Mouse (Mus musculus) kidney, embryonic 16.5 days (tissue): ENCODE measurements around the gene Mtss1l. TPM values are rescaled to one million over a fixed set of nuclear protein-coding genes. Genes with fewer than 3 reads are reported as not detected.

Experiments
- ATAC-seq: fragments of 200-750 bp; cut with Nextera tagmentation; 2 replicates; pipeline ENCODE4 v1.8.0; 2017; ENCODE audit warnings: moderate TSS enrichment; ENCODE audit not compliant: low FRiP score, low TSS enrichment
- H3K27ac ChIP-seq: fragments of 300-500 bp; sonication (generic); 2 replicates; pipeline ENCODE4 v1.5.1; 2014; ENCODE audit warnings: low read length
- H3K27me3 ChIP-seq: fragments of 300-500 bp; sonication (generic); 2 replicates; pipeline ENCODE4 v1.6.1; 2014; ENCODE audit warnings: low read length, control low read depth, mixed read lengths; ENCODE audit not compliant: insufficient read depth
- H3K36me3 ChIP-seq: fragments of 300-500 bp; sonication (generic); 2 replicates; pipeline ENCODE4 v1.6.1; 2014; ENCODE audit warnings: low read length, control low read depth, mixed read lengths; ENCODE audit not compliant: insufficient read depth
- H3K4me1 ChIP-seq: fragments of 300-500 bp; sonication (generic); 2 replicates; pipeline ENCODE4 v1.6.1; 2014; ENCODE audit warnings: low read length, control low read depth, mixed read lengths; ENCODE audit not compliant: insufficient read depth
- H3K4me2 ChIP-seq: fragments of 300-500 bp; sonication (generic); replicated peaks from 2 replicates; pipeline ENCODE4 v1.6.1; 2014; ENCODE audit warnings: low read depth, low read length
- H3K4me3 ChIP-seq: fragments of 300-500 bp; sonication (generic); 2 replicates; pipeline ENCODE4 v1.5.1; 2014; ENCODE audit warnings: mild to moderate bottlenecking, low read length
- H3K9ac ChIP-seq: fragments of 300-500 bp; sonication (generic); replicated peaks from 2 replicates; pipeline ENCODE4 v1.6.1; 2014; ENCODE audit warnings: low read length
- H3K9me3 ChIP-seq: fragments of 300-500 bp; sonication (generic); 2 replicates; pipeline ENCODE4 v1.6.1; 2016; ENCODE audit warnings: low read length, control low read depth
- WGBS: fragments of 180-500 bp; shearing (Covaris S2); extraction: QIAGEN DNeasy Blood & Tissue Kit; methylation state at CpG from one replicate; pipeline ENCODE4 v1.1.7; 2014; 5-methylcytosine and 5-hydroxymethylcytosine counted together
- polyA plus RNA-seq: library from polyadenylated mRNA; unstranded; fragments of >200 nt; fragmentation: Nextera tagmentation; extraction: Ambion mirVana; gene quantifications from 2 replicates; pipeline ENCODE4 v1.2.1, GENCODE M21; 2015

Gene Mtss1l
- polyA plus RNA-seq, 1 experiment from 2014 or later: 9.2 TPM

GRCm38 (mm10) chr8:110704103-110704502 lies 17.2 kb upstream of the Mtss1l start:
- WGBS: 59% methylated on average over 3 of the region's 3 CpGs
- Histone ChIP-seq H3K27me3 (no peaks in the 10 kb centered on the region), H3K4me1 (peaks cover 36% of the 10 kb centered on the region), H3K9ac (no peak overlapping the region), H3K9me3 (no peaks in the 10 kb centered on the region), H3K4me3 (no peak overlapping the region), H3K4me2 (no peak overlapping the region), H3K27ac (peak overlapping the region; percentile 93; the same call in 1 of the 2 replicates), H3K36me3 (no peaks in the 10 kb centered on the region)
- no peak for ATAC-seq

DNA sequence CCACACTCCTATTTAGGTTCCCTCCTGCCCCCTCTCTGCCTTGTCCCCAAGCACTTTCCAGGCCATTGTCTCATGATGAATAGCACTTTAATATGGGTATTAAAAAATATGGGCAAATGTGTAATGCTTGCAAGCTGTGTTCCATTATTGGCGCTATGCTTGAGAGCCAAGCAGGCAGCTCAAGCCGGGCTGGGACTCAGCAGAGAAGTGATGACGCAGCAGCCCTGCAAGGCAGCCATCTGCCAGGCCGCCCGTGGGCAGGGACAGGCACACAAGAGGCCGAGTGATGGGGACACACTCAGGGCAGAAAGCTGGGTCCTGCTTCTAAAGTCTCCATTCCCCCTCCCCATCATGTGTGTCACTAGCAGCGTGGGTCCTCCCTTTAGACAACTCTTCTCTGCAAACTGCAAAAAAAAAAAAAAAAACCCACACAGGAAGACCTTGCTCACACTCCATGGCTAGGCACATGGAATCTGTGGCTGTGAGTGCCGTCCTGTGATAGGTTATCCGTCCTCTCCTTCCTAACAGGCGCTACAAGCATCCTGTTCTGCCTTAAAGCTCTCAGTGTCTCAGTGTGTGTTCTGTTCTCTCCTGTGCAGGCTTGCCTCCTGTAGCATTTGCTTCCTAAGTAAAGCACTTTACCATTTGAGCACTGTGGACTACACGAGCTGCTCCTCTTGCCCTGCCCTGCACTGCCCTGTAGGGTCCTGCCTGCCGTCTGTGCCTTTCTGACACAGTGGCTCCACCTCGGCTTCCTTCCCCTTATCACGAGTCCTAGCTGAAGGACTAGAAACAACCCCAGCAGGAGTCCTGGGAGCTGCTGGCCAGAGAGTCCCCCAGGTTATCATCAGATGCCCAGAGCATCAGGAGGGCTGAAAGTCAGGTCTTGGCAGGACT lies 15.6 kb upstream of the Mtss1l start:
- Histone ChIP-seq H3K4me2 (no peak overlapping the region), H3K27ac (no peak overlapping the region), H3K4me3 (no peak overlapping the region), H3K36me3 (peaks cover 3% of the 10 kb centered on the region; the same call in 1 of the 2 replicates), H3K9ac (no peak overlapping the region), H3K9me3 (no peaks in the 10 kb centered on the region), H3K27me3 (no peaks in the 10 kb centered on the region), H3K4me1 (peaks cover 44% of the 10 kb centered on the region)
- 69% methylated on average over 14 of the region's 14 CpGs for WGBS
- no peak for ATAC-seq

- H3K4me1 ChIP-seq: peaks cover 51% of the 10 kb centered on the region
- H3K27ac ChIP-seq: no peak overlapping the region
- no peak for ATAC-seq
- H3K4me3 ChIP-seq: no peak overlapping the region
- WGBS: 86% methylated on average over 3 of the region's 3 CpGs
- H3K9ac ChIP-seq: no peak overlapping the region
- H3K36me3 ChIP-seq: peaks cover 7% of the 10 kb centered on the region; the same call in 1 of the 2 replicates
- no peaks in the 10 kb centered on the region for H3K27me3 ChIP-seq
- H3K4me2 ChIP-seq: no peak overlapping the region
- H3K9me3 ChIP-seq: no peaks in the 10 kb centered on the region
These were observed 14.9 kb upstream of the Mtss1l start for GRCm38 (mm10) chr8:110706288-110706870.

GRCm38 (mm10) chr8:110708429-110708828 lies 12.8 kb upstream of the Mtss1l start:
- Histone ChIP-seq H3K9ac (no peak overlapping the region), H3K36me3 (peaks cover 11% of the 10 kb centered on the region), H3K27ac (no peak overlapping the region), H3K4me2 (no peak overlapping the region), H3K4me3 (no peak overlapping the region), H3K4me1 (peaks cover 34% of the 10 kb centered on the region), H3K27me3 (no peaks in the 10 kb centered on the region), H3K9me3 (no peaks in the 10 kb centered on the region)
- ATAC-seq: no peak
- WGBS: 75% methylated on average over 11 of the region's 11 CpGs

DNA sequence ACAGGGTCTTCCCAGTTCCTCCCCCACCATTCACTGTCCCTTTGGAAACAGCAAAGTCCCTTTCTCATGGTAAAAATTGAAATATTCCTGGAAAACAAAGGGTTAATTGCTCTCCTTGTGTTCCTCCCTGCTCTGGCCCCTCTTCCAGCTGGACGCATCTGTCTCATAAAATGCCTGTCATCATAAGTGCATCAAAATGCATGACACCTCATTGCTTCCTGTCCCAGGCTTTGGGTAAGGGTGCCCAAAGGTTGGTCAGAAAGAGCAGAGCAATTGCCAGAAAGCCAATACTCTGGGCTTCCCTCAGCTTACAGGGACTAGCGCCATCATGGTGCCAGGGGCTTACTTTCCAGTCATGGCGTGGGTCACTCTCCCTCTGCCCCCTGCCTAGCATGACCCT lies 10.7 kb upstream of the Mtss1l start:
- no peak overlapping the region for H3K4me3 ChIP-seq
- no peak for ATAC-seq
- H3K9ac ChIP-seq: peak overlapping the region; percentile 31; the same call in 1 of the 2 replicates
- peaks cover 15% of the 10 kb centered on the region for H3K36me3 ChIP-seq
- H3K27ac ChIP-seq: peak overlapping the region; percentile 74
- H3K27me3 ChIP-seq: no peaks in the 10 kb centered on the region
- peaks cover 19% of the 10 kb centered on the region for H3K4me1 ChIP-seq
- no peak overlapping the region for H3K4me2 ChIP-seq
- H3K9me3 ChIP-seq: no peaks in the 10 kb centered on the region
- 48% methylated on average over 3 of the region's 3 CpGs for WGBS

GRCm38 (mm10) chr8:110711271-110711934 lies 9.9 kb upstream of the Mtss1l start:
- Histone ChIP-seq H3K9ac (no peak overlapping the region), H3K4me1 (peaks cover 24% of the 10 kb centered on the region), H3K27me3 (no peaks in the 10 kb centered on the region), H3K4me2 (no peak overlapping the region), H3K36me3 (peaks cover 15% of the 10 kb centered on the region), H3K9me3 (no peaks in the 10 kb centered on the region), H3K27ac (peak overlapping the region; percentile 74), H3K4me3 (no peak overlapping the region)
- peak; percentile 35; the same call in 1 of the 2 replicates for ATAC-seq
- 71% methylated on average over 13 of the region's 13 CpGs for whole genome bisulfite sequencing

- Histone ChIP-seq H3K4me1 (peaks cover 40% of the 10 kb centered on the region), H3K36me3 (peaks cover 15% of the 10 kb centered on the region), H3K9me3 (no peaks in the 10 kb centered on the region), H3K27ac (no peak overlapping the region), H3K4me2 (no peak overlapping the region), H3K4me3 (no peak overlapping the region), H3K27me3 (no peaks in the 10 kb centered on the region), H3K9ac (no peak overlapping the region)
- 88% methylated on average over 7 of the region's 7 CpGs for WGBS
- no peak for ATAC-seq
These were observed 8.2 kb upstream of the Mtss1l start for GRCm38 (mm10) chr8:110713073-110713472.

DNA sequence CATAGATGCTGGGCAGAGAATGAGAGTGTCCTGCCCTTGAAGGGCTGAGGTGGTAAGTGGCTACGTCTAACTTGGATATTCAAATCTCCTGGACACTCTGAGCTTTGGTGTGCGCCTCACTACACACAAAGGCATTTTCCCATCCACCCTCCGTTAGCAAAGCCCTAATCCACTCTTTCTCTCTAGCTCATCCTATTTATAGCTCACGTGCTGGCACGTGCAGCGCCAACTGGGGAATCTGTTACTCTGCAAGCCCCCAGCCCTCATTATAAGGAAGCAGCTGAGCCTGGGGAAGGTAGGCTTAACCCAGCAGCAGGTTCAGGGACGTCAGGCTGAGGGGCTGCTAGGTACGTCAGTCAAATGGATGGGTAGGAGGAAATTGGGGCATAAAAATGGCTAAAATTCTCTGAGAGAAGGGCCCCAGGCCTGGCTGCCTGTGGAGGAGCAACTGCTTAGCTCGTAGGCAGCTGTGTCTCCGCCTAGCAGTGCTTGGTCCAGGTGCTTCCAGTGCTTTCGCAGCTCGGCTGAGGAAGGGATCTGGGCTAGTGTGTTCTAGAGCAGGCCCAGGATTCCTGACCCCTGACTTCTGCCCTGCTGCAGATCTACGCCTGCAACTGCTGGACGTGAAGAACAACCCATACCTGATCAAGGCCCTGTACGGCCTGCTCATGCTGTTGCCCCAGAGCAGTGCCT lies 6.3 kb upstream of the Mtss1l start:
- H3K9me3 ChIP-seq: no peaks in the 10 kb centered on the region
- H3K4me3 ChIP-seq: no peak overlapping the region
- no peak overlapping the region for H3K9ac ChIP-seq
- no peak overlapping the region for H3K4me2 ChIP-seq
- H3K27ac ChIP-seq: peak overlapping the region; percentile 50; the same call in 1 of the 2 replicates
- no peaks in the 10 kb centered on the region for H3K27me3 ChIP-seq
- peaks cover 15% of the 10 kb centered on the region for H3K36me3 ChIP-seq
- peaks cover 58% of the 10 kb centered on the region for H3K4me1 ChIP-seq
- 83% methylated on average over 15 of the region's 15 CpGs for WGBS
- ATAC-seq: no peak

GRCm38 (mm10) chr8:110716075-110716474 lies 5.2 kb upstream of the Mtss1l start:
- H3K27me3 ChIP-seq: no peaks in the 10 kb centered on the region
- no peak overlapping the region for H3K4me2 ChIP-seq
- H3K9ac ChIP-seq: no peak overlapping the region
- ATAC-seq: no peak
- peaks cover 56% of the 10 kb centered on the region for H3K4me1 ChIP-seq
- H3K9me3 ChIP-seq: no peaks in the 10 kb centered on the region
- H3K36me3 ChIP-seq: peaks cover 8% of the 10 kb centered on the region; the same call in 1 of the 2 replicates
- 45% methylated on average over 4 of the region's 4 CpGs for WGBS
- H3K4me3 ChIP-seq: no peak overlapping the region
- H3K27ac ChIP-seq: peak overlapping the region; percentile 50; the same call in 1 of the 2 replicates
